Mouse (Mus musculus): Measurements from ENCODE around the gene Etfa. TPM values are rescaled to one million over a fixed set of nuclear protein-coding genes. Genes with fewer than 3 reads are reported as not detected.

Etfa gene
- polyA plus RNA-seq, 1 experiment from 2014 or later: 175 TPM

DNA sequence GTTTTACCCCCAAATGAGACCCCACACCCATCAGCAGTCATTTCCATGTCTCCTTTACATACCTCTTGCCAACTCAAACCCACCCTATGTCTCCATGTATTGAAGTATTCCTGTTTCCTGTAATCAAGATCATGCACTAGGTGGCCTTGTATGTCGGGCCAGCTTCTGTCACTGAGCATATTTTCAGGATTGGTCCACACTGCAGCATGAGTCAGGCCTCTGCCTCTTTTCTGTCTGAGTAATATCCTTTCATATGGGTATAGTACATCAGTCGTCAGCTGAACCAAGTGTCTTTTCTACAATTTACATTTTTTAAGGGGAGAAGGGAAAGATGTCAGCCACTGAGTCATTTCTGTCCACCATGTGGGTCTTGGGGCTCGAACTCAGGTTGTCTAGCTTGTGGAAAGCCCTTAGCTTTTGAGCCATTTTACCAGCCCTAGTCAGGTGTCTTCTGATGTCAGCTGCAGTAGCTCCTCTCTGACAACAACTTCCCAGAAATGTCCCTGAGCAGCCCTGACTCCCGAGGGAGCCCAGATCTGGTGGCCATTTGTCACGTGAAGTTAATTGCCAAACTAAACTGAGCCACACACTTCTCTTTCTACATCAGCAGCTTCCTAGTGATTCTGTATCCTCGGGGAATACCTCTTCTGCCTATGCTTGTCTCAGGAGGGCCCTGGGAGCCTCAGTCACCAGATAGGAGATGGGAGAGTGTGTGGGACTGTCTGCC lies 106.9 kb downstream of the Etfa start:
- Histone ChIP-seq H3K27me3 (replicated peaks; ENCODE audit: insufficient read depth, low read length) (no peaks in the 10 kb centered on the region), H3K9ac (replicated peaks; ENCODE audit: low read depth) (no peak overlapping the region), H3K4me3 (ENCODE audit: low read depth, low read length) (no peak overlapping the region), H3K4me1 (ENCODE audit: insufficient read depth, low read depth, low read length) (no peaks in the 10 kb centered on the region), H3K36me3 (ENCODE audit: insufficient read depth, low read length) (no peaks in the 10 kb centered on the region), H3K9me3 (ENCODE audit: low read length) (no peaks in the 10 kb centered on the region), H3K4me2 (replicated peaks; ENCODE audit: low read depth, low read length) (no peak overlapping the region), H3K27ac (ENCODE audit: low read length) (no peak overlapping the region)
- TF ChIP-seq EP300 (IDR thresholded peaks at IDR 0.05) (no peak), CTCF (IDR thresholded peaks at IDR 0.05) (no peak)
- WGBS: 57% methylated on average over 6 of the region's 6 CpGs
- ATAC-seq (no peak), DNase-seq (ENCODE audit: low spot score) (no peak)

Other genes starting within 250 kb of the Etfa start
- 1.2 and 1.4 TPM in 2 replicates for gene Nrg4, start 185.4 kb downstream of the Etfa start, polyA plus RNA-seq (2015; fragmentation: Nextera tagmentation; extraction: Ambion mirVana)
- 0.05 and 0.07 TPM in 2 replicates for gene Tmem266, start 185.3 kb downstream of the Etfa start, polyA plus RNA-seq (2015; fragmentation: Nextera tagmentation; extraction: Ambion mirVana)
- 0.07 TPM in 1 of 2 replicates, not detected in the other for gene Isl2, start 26.4 kb upstream of the Etfa start, polyA plus RNA-seq (2015; fragmentation: Nextera tagmentation; extraction: Ambion mirVana)